Mouse (Mus musculus): ENCODE results near the gene Ddias.
"Not testable (repeated sequence)": the region's sequence is repeated elsewhere in the genome, so short reads cannot be mapped to it uniquely, and the experiment has no call there.

Gene Ddias

GRCm38 (mm10) chr7:92874116-92874675, at the start of gene Ddias, which contains the start of gene Prcp:
Gene Ddias (minus strand): TSS chr7:92874247.
Gene Prcp (plus strand): TSS chr7:92874470.
- DNase-seq: peak; percentile 96

GRCm38 (mm10) chr7:92920857-92921172, 46.8 kb upstream of the Ddias start:
- no peak for DNase-seq

- no peak for DNase-seq
These were observed 46.3 kb upstream of the Ddias start for GRCm38 (mm10) chr7:92920172-92920856.

- not testable (repeated sequence) for DNase-seq
These were observed 30.2 kb upstream of the Ddias start for GRCm38 (mm10) chr7:92904285-92904684.

GRCm38 (mm10) chr7:92903360-92904038, 29.5 kb upstream of the Ddias start:
- DNase-seq: peak; percentile 74 to 86

- peak in 1 of 2 experiments; percentile 19 for DNase-seq
These were observed 23.0 kb upstream of the Ddias start for GRCm38 (mm10) chr7:92897021-92897420.

GRCm38 (mm10) chr7:92896036-92896435, 22.0 kb upstream of the Ddias start:
- DNase-seq: no peak

- DNase-seq: no peak
These were observed 19.4 kb upstream of the Ddias start for GRCm38 (mm10) chr7:92893478-92893877.

GRCm38 (mm10) chr7:92890618-92891230, 16.7 kb upstream of the Ddias start:
- DNase-seq: no peak

- no peak for DNase-seq
These were observed 16.2 kb upstream of the Ddias start for GRCm38 (mm10) chr7:92890211-92890610.

GRCm38 (mm10) chr7:92887230-92887629, 13.2 kb upstream of the Ddias start:
- DNase-seq: no peak

- DNase-seq: no peak
These were observed 12.8 kb upstream of the Ddias start for GRCm38 (mm10) chr7:92886801-92887200.

GRCm38 (mm10) chr7:92884998-92885660, 11.1 kb upstream of the Ddias start:
- no peak for DNase-seq

- no peak for DNase-seq
These were observed 10.0 kb upstream of the Ddias start for GRCm38 (mm10) chr7:92883850-92884716.

- no peak for DNase-seq
These were observed 4.7 kb upstream of the Ddias start for GRCm38 (mm10) chr7:92878575-92879285.

- DNase-seq: no peak
These were observed 2.5 kb upstream of the Ddias start for GRCm38 (mm10) chr7:92876538-92876937.

GRCm38 (mm10) chr7:92876066-92876465, 2.0 kb upstream of the Ddias start:
- DNase-seq: peak in 1 of 2 experiments; percentile 3

- DNase-seq: peak; percentile 91 to 92
These were observed 838 bp upstream of the Ddias start for GRCm38 (mm10) chr7:92874761-92875408.

GRCm38 (mm10) chr7:92871596-92871995, 2.5 kb downstream of the Ddias start:
- DNase-seq: no peak

GRCm38 (mm10) chr7:92870161-92870560, 3.9 kb downstream of the Ddias start:
- no peak for DNase-seq

- DNase-seq: no peak
These were observed 7.5 kb downstream of the Ddias start for GRCm38 (mm10) chr7:92866526-92866925.

Measured in cerebellum, postnatal 25 days (tissue).